Mouse (Mus musculus) layer of hippocampus, adult 18-20 months (tissue): ENCODE measurements around the gene Zfp383. TPM values are rescaled to one million over a fixed set of nuclear protein-coding genes. Genes with fewer than 3 reads are reported as not detected.
"Not testable (repeated sequence)": the region's sequence is repeated elsewhere in the genome, so short reads cannot be mapped to it uniquely, and the experiment has no call there.

Experiments
- DNase-seq, 2 experiments: peaks; one replicate each; pipeline ENCODE4 v3.0.0; 2022; ENCODE audit warnings: low spot score in 2 of 2
- long read RNA-seq: library from polyadenylated mRNA; stranded (forward); transcript quantifications from one replicate; pipeline ENCODE4 v2.0.0, GENCODE M21; 2021
- total RNA-seq, 2 experiments: library from RNA; stranded (reverse); gene quantifications; 2 replicates each; pipeline ENCODE4 v1.2.3; 2021

Zfp383 gene
- total RNA-seq, result 10 to 100 TPM in 1 of 2 experiments, 1 to 10 TPM in 1; 8.0 to 10.0 TPM
- long read RNA-seq, partial matches to known transcripts, result 0 of 1 reads
- long read RNA-seq, other reads (novel, unspliced or antisense), result 1 of 1 reads

GRCm38 (mm10) chr7:29908130-29908950, at the start of gene Zfp383:
TSS of gene Zfp383 (plus strand) at chr7:29908223.
- peak; percentile 78 to 89 for DNase-seq

GRCm38 (mm10) chr7:29859532-29860517, 48.2 kb upstream of the Zfp383 start, which contains the start of gene Zfp420:
TSS of gene Zfp420 (plus strand) at chr7:29859979.
- peak; percentile 93 to 95 for DNase-seq

- DNase-seq, result no peak
Measured at GRCm38 (mm10) chr7:29861660-29862059, 46.4 kb upstream of the Zfp383 start.

GRCm38 (mm10) chr7:29874256-29874655, 33.8 kb upstream of the Zfp383 start:
- no peak for DNase-seq

GRCm38 (mm10) chr7:29877561-29877960, 30.5 kb upstream of the Zfp383 start:
- not testable (repeated sequence) for DNase-seq

- no peak for DNase-seq
Measured at GRCm38 (mm10) chr7:29880056-29880455, 28.0 kb upstream of the Zfp383 start.

- DNase-seq, result no peak
Measured at GRCm38 (mm10) chr7:29880916-29881315, 27.1 kb upstream of the Zfp383 start.

- no peak for DNase-seq
Measured at GRCm38 (mm10) chr7:29890501-29890900, 17.5 kb upstream of the Zfp383 start.

- no peak for DNase-seq
Measured at GRCm38 (mm10) chr7:29892756-29893155, 15.3 kb upstream of the Zfp383 start.

GRCm38 (mm10) chr7:29898351-29898750, 9.7 kb upstream of the Zfp383 start:
- no peak for DNase-seq

- no peak for DNase-seq
Measured at GRCm38 (mm10) chr7:29904101-29904500, 3.9 kb upstream of the Zfp383 start.

- DNase-seq, result peak; percentile 43 to 81
Measured at GRCm38 (mm10) chr7:29905966-29906681, 1.9 kb upstream of the Zfp383 start, which contains the start of gene Zfp27. TSS of gene Zfp27 (minus strand) at chr7:29906572.

- DNase-seq, result no peak
Measured at GRCm38 (mm10) chr7:29906682-29907058, 1.4 kb upstream of the Zfp383 start.

GRCm38 (mm10) chr7:29907206-29907605, 817 bp upstream of the Zfp383 start:
- DNase-seq, result no peak

GRCm38 (mm10) chr7:29910252-29910651, 2.2 kb downstream of the Zfp383 start:
- DNase-seq, result no peak

GRCm38 (mm10) chr7:29912172-29912571, 4.1 kb downstream of the Zfp383 start:
- no peak for DNase-seq

- DNase-seq, result no peak
Measured at GRCm38 (mm10) chr7:29917371-29918061, 9.5 kb downstream of the Zfp383 start.

- DNase-seq, result no peak
Measured at GRCm38 (mm10) chr7:29918062-29918453, 10.0 kb downstream of the Zfp383 start.

- DNase-seq, result no peak
Measured at GRCm38 (mm10) chr7:29921439-29922093, 13.5 kb downstream of the Zfp383 start.

GRCm38 (mm10) chr7:29922780-29923179, 14.8 kb downstream of the Zfp383 start:
- no peak for DNase-seq
